Mouse (Mus musculus): ENCODE data around the gene 1300017J02Rik. TPM values are rescaled to one million over a fixed set of nuclear protein-coding genes. Genes with fewer than 3 reads are reported as not detected.

Gene 1300017J02Rik
- polyA plus RNA-seq (2017; shearing (Covaris generic)): 1 to 10 TPM in 1 of 2 experiments, under 1 TPM in 1; 0.74 to 1.5 TPM

DNA sequence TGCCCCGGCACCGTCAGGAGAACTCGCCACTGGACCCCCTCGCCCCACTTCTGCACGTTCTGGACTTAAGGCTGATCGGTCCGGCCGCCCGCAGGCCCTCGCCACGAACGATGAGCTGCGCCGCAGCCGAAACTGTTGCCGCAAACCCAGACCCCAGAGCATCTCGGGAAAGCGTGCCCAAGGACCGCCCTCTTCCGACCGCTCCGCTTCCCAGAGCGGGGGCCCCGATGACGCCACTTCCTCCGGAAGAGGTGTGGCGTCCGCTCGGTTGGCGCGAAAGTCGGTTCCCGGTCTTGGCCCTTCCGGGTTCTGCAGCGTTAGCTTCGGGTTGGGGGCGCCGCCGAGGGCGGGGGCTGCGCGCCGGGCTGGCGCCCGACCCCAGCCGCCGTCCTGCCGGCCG, at the start of gene 1300017J02Rik, which contains the start of gene Topbp1:
TSS of gene 1300017J02Rik (minus strand) at position 156 of the 400 bp plus-strand sequence.
TSS of gene Topbp1 (plus strand) at position 289 of the 400 bp plus-strand sequence.

DNA sequence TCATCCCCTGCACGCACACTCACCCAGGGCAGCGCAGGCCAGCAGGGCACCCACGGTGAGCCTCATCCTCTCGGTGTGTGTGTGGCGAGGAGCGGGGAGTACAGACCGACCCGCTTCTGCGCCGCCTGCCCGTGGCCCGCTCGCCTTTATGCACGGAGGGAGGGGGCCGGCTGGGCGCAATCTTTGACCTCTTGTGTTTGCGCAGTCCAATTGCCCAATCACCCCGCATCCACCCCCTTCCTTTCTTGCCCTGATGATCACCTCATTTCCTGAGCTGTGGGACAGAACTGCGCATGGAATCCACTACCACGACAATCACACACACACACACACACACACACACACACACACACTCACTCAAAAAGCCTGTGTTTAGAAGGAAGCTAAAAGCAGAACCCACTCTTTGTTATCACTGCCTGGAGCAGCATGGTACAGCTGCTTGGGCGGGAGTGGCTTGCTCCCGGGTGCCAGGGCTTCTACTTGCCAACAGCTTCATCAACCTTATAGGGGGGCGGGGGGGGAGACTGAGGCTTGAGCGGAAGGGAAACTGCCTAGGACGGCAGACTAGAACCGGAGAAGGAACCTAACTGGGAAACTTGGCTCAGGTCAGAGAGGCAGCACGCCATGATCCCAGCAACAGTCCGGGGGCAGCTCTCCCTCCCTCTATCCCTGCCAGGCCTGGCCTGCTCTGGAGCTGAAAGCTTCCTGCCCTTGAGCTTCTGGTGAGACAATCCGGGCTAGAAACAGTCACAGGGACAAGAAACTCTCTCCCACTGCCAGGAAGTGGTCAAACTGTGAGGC, 74.5 kb downstream of the 1300017J02Rik start, which contains the start of the genes Gm20425 and Trf:
TSS of gene Gm20425 (minus strand) at position 157 of the 801 bp plus-strand sequence.
TSS of gene Trf (minus strand) at position 294 of the 801 bp plus-strand sequence.

DNA sequence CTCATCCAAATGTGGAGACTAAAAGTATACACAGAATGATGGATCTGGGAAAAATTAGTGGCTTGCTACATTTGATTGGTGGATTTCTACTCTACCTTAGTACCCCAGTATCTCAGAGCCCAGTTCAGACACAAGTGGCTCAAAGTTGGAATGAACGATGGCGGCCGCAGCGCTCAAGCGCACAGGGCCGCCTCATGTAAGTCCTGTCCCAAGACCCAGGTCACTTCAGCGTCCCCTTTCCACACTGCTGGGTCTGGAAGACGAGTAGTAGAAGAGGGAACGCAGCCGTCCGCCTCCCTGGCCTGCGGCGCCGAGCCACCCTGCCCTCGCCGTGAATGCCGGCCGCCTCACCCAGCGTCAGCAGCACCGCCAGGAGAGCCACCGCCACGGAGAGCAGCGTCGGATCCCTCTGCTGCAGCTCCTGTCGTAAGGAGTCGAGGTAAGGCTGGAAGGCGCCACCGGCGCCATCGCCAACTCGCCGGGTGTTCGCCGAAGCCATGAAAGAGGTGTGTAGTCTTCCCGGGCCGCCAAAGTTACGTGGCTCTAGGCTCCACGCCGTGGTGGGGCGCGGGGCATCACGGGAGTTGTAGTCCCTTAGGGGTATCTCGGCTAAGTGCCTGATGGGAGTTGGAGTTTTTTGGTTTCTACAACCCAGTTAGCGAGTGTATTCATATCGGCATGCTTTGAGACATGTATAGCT, 103.2 kb downstream of the 1300017J02Rik start, which contains the start of gene Srprb:
TSS of gene Srprb (minus strand) at position 577 of the 700 bp plus-strand sequence.

Other genes with a start within 250 kb of the 1300017J02Rik start
- gene Rab6b, start 193.3 kb downstream of the 1300017J02Rik start, polyA plus RNA-seq (2017; shearing (Covaris generic)): 10 to 100 TPM; 11.4 to 13.9 TPM
- gene Srprb, start 102.9 kb downstream of the 1300017J02Rik start, polyA plus RNA-seq (2017; shearing (Covaris generic)): 10 to 100 TPM; 32.4 to 34.7 TPM
- gene Gm20425, start 74.8 kb downstream of the 1300017J02Rik start, polyA plus RNA-seq (2017; shearing (Covaris generic)): 1 to 10 TPM; 2.8 to 3.8 TPM
- gene Trf, start 74.6 kb downstream of the 1300017J02Rik start, polyA plus RNA-seq (2017; shearing (Covaris generic)): 10 to 100 TPM in 1 of 2 experiments, 1 to 10 TPM in 1; 4.7 to 16.0 TPM
- gene Topbp1, start 133 bp upstream of the 1300017J02Rik start, polyA plus RNA-seq (2017; shearing (Covaris generic)): 10 to 100 TPM; 68.3 to 80.1 TPM
- gene Cdv3, start 60.8 kb upstream of the 1300017J02Rik start, polyA plus RNA-seq (2017; shearing (Covaris generic)): 10 to 100 TPM; 57.2 to 61.7 TPM
- gene Bfsp2, start 175.3 kb upstream of the 1300017J02Rik start, polyA plus RNA-seq (2017; shearing (Covaris generic)): 1 to 10 TPM; 1.3 to 2.0 TPM

Measured in activated CD4-positive, CD25-positive, alpha-beta regulatory T cell (primary cell).